Mouse (Mus musculus) brown adipose tissue, adult 24 weeks (tissue): Measurements from ENCODE around the gene Ndufs6. TPM values are rescaled to one million over a fixed set of nuclear protein-coding genes. Genes with fewer than 3 reads are reported as not detected.

Source experiments
- H3K27ac ChIP-seq: fragments of 200-500 bp; replicated peaks from 2 replicates; pipeline ENCODE4 v1.5.1; 2012; ENCODE audit warnings: low read depth, mild to moderate bottlenecking, low read length
- H3K4me1 ChIP-seq: fragments of 200-500 bp; 2 replicates; pipeline ENCODE4 v1.6.1; 2012; ENCODE audit warnings: low read length, mixed read lengths; ENCODE audit not compliant: control insufficient read depth, insufficient read depth, insufficient read length
- H3K4me3 ChIP-seq: fragments of 200-500 bp; 2 replicates; pipeline ENCODE4 v1.5.1; 2012; ENCODE audit warnings: low read depth, mild to moderate bottlenecking, low read length, moderate library complexity; ENCODE audit not compliant: insufficient read depth
- polyA plus RNA-seq: library from polyadenylated mRNA; stranded (reverse); fragments of >200 nt; gene quantifications from 2 replicates; pipeline ENCODE4 v1.2.4, GENCODE M21; 2012; ENCODE audit not compliant: missing spikeins, insufficient read depth, insufficient read length

The Ndufs6 gene
- polyA plus RNA-seq, 1 experiment = 1,117 TPM

- no peaks in the 10 kb centered on the region for H3K4me1 ChIP-seq
- no peak overlapping the region for H3K27ac ChIP-seq
- no peak overlapping the region for H3K4me3 ChIP-seq
Observed at GRCm38 (mm10) chr13:73279196-73279595, 49.1 kb downstream of the Ndufs6 start.

GRCm38 (mm10) chr13:73277797-73278196 lies 50.5 kb downstream of the Ndufs6 start:
- Histone ChIP-seq H3K4me3 (no peak overlapping the region), H3K27ac (no peak overlapping the region), H3K4me1 (no peaks in the 10 kb centered on the region)

- H3K27ac ChIP-seq = no peak overlapping the region
- no peaks in the 10 kb centered on the region for H3K4me1 ChIP-seq
Observed at GRCm38 (mm10) chr13:73277361-73277760, 51.0 kb downstream of the Ndufs6 start.

GRCm38 (mm10) chr13:73273536-73273935 lies 54.8 kb downstream of the Ndufs6 start:
- H3K27ac ChIP-seq = no peak overlapping the region
- H3K4me1 ChIP-seq = no peaks in the 10 kb centered on the region
- H3K4me3 ChIP-seq = no peak overlapping the region

More at GRCm38 (mm10) chr13:73277361-73277760, 51.0 kb downstream of the Ndufs6 start:
- no peak overlapping the region for H3K4me3 ChIP-seq

GRCm38 (mm10) chr13:73272794-73273282 lies 55.5 kb downstream of the Ndufs6 start:
- Histone ChIP-seq H3K27ac (no peak overlapping the region), H3K4me1 (no peaks in the 10 kb centered on the region), H3K4me3 (no peak overlapping the region)

- Histone ChIP-seq H3K4me3 (no peak overlapping the region), H3K27ac (no peak overlapping the region), H3K4me1 (no peaks in the 10 kb centered on the region)
Observed at GRCm38 (mm10) chr13:73271336-73272242, 56.8 kb downstream of the Ndufs6 start.

GRCm38 (mm10) chr13:73270451-73271081 lies 57.8 kb downstream of the Ndufs6 start:
- H3K4me3 ChIP-seq = no peak overlapping the region
- no peak overlapping the region for H3K27ac ChIP-seq
- H3K4me1 ChIP-seq = no peaks in the 10 kb centered on the region

- Histone ChIP-seq H3K27ac (no peak overlapping the region), H3K4me1 (no peaks in the 10 kb centered on the region), H3K4me3 (no peak overlapping the region)
Observed at GRCm38 (mm10) chr13:73269891-73270290, 58.5 kb downstream of the Ndufs6 start.

Other genes starting within 250 kb of the Ndufs6 start
- not detected in 2 replicates for gene Irx4, start 68.1 kb downstream of the Ndufs6 start, polyA plus RNA-seq
- gene Mrpl36, start within 50 bp of the Ndufs6 start, polyA plus RNA-seq = 77.3 and 83.9 TPM in 2 replicates
- gene Lpcat1, start 138.7 kb upstream of the Ndufs6 start, polyA plus RNA-seq = 2.5 and 3.0 TPM in 2 replicates
- gene Slc6a3, start 208.2 kb upstream of the Ndufs6 start, polyA plus RNA-seq = not detected in 2 replicates